Mouse (Mus musculus) intestine, embryonic 16.5 days (tissue): ENCODE measurements around the gene Nfkbil1. TPM values are rescaled to one million over a fixed set of nuclear protein-coding genes. Genes with fewer than 3 reads are reported as not detected.

ENCODE experiments used
- ATAC-seq: fragments of 200-750 bp; cut with Nextera tagmentation; 2 replicates; pipeline ENCODE4 v1.8.0; 2017; ENCODE audit warnings: moderate TSS enrichment, moderate library complexity
- H3K27ac ChIP-seq: fragments of 300-500 bp; sonication (generic); 2 replicates; pipeline ENCODE4 v1.5.1; 2014; ENCODE audit warnings: mild to moderate bottlenecking, low read length
- H3K27me3 ChIP-seq: fragments of 300-500 bp; sonication (generic); replicated peaks from 2 replicates; pipeline ENCODE4 v1.6.1; 2014; ENCODE audit warnings: low read length, control low read depth, mixed read lengths; ENCODE audit not compliant: control insufficient read depth, insufficient read depth
- H3K36me3 ChIP-seq: fragments of 300-500 bp; sonication (generic); 2 replicates; pipeline ENCODE4 v1.6.1; 2014; ENCODE audit warnings: low read length, control low read depth; ENCODE audit not compliant: control insufficient read depth, insufficient read depth
- H3K4me1 ChIP-seq: fragments of 300-500 bp; sonication (generic); 2 replicates; pipeline ENCODE4 v1.6.1; 2014; ENCODE audit warnings: low read length, control low read depth, mixed read lengths; ENCODE audit not compliant: control insufficient read depth, insufficient read depth
- H3K4me2 ChIP-seq: fragments of 300-500 bp; sonication (generic); 2 replicates; pipeline ENCODE4 v1.6.1; 2014; ENCODE audit warnings: low read depth, low read length, control low read depth
- H3K4me3 ChIP-seq: fragments of 300-500 bp; sonication (generic); 2 replicates; pipeline ENCODE4 v1.5.1; 2014; ENCODE audit warnings: mild to moderate bottlenecking, low read length
- H3K9ac ChIP-seq: fragments of 300-500 bp; sonication (generic); 2 replicates; pipeline ENCODE4 v1.6.1; 2014; ENCODE audit warnings: low read depth, low read length
- H3K9me3 ChIP-seq: fragments of 300-500 bp; sonication (generic); 2 replicates; pipeline ENCODE4 v1.6.1; 2016; ENCODE audit warnings: low read length, control low read depth; ENCODE audit not compliant: control insufficient read depth
- WGBS: fragments of 180-500 bp; shearing (Covaris S2); extraction: QIAGEN DNeasy Blood & Tissue Kit; methylation state at CpG from one replicate; pipeline ENCODE4 v1.1.7; 2014; 5-methylcytosine and 5-hydroxymethylcytosine counted together
- polyA plus RNA-seq: library from polyadenylated mRNA; unstranded; fragments of >200 nt; fragmentation: Nextera tagmentation; extraction: Ambion mirVana; gene quantifications from 2 replicates; pipeline ENCODE4 v1.2.1, GENCODE M21; 2015

The Nfkbil1 gene
- polyA plus RNA-seq, 1 experiment from 2014 or later, result 8.9 TPM

DNA sequence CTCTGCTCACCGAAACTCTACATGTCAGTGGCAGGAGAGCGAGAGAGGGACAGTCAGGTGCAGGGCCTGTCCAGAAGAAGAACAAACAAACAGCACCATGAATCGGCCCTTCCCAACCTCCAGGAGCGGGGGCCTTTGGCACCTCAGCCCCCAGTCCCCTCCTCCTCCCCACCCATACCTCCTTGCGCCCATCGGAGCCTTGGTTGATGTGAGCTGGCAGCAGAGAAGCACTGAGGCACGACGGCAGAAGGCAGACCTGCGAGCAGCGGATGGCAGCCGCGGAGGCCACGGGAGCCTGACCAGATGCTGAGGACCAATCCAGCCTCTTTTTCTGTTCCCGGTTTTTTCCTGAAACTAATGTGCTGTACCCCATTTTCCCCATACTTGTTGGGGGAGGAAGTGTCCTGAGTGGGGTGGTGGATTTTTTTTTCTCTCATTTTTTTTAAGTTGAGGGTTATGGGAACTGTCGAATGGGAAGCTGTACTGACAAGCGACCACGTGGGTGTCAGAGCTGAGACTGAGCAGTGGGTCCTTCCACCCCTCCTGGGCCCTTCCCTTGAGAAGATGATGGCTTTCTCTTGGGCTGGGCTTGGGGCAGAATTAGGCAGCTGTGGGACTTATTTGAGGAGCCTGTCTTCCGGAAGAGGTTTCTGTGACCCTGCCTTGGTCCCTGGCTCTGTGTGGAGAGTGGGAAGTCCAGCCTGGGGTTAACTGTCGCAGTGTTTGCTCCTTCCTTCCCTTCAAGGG lies 14.0 kb upstream of the Nfkbil1 start:
- 81% methylated on average over 19 of the region's 19 CpGs for WGBS
- Histone ChIP-seq H3K4me1 (peaks cover 27% of the 10 kb centered on the region), H3K27ac (no peak overlapping the region), H3K9me3 (no peaks in the 10 kb centered on the region), H3K4me2 (no peak overlapping the region), H3K27me3 (no peaks in the 10 kb centered on the region), H3K36me3 (peaks cover 68% of the 10 kb centered on the region), H3K4me3 (no peak overlapping the region), H3K9ac (no peak overlapping the region)
- ATAC-seq, result no peak

DNA sequence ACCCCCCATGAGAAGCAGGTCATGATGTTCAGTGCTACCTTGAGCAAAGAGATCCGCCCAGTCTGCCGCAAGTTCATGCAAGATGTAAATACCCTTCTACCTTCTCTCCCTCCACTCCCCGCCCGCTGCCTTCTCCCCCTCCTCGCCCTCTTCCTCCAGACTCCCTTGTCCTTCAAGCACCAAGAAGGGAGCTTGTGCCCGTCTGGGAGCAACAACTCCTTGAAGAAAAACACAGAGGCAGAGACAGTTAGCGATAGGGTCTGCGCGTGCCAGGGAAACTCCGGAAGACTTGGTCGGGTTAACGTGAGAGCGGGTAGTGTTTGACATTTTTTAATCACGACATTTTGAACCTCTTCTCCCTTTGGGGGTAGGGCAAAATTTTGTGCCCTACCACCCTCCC lies 13.4 kb upstream of the Nfkbil1 start:
- Histone ChIP-seq H3K4me2 (no peak overlapping the region), H3K36me3 (peaks cover 73% of the 10 kb centered on the region), H3K27me3 (no peaks in the 10 kb centered on the region), H3K9me3 (no peaks in the 10 kb centered on the region), H3K4me3 (no peak overlapping the region), H3K27ac (no peak overlapping the region), H3K9ac (no peak overlapping the region), H3K4me1 (peaks cover 33% of the 10 kb centered on the region)
- WGBS, result 84% methylated on average over 14 of the region's 14 CpGs
- no peak for ATAC-seq

DNA sequence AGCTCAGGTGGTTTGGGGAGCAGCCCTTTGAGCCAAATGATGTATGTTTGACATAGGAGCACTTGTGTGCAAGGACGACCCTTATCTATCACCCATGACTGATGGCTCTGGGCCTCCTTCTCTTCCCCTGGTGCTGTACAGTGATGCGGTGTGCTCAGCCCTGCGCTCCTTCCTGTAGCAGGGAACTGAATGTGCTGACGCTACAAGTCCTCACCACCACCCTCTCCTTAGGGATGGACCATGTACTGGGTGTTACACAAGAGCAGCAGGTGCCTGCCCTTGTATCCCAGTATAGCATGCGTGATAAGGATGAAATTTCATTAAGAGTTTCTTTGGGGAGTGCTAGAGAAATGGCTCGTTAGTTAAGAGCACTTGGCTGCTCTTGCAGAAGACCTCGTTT lies 11.6 kb upstream of the Nfkbil1 start:
- WGBS, result 80% methylated on average over 7 of the region's 7 CpGs
- ATAC-seq, result peak; percentile 38; the same call in 1 of the 2 replicates
- no peak overlapping the region for H3K27ac ChIP-seq
- H3K4me2 ChIP-seq, result no peak overlapping the region
- H3K36me3 ChIP-seq, result peaks cover 67% of the 10 kb centered on the region
- H3K9me3 ChIP-seq, result no peaks in the 10 kb centered on the region
- H3K4me3 ChIP-seq, result no peak overlapping the region
- H3K27me3 ChIP-seq, result no peaks in the 10 kb centered on the region
- H3K4me1 ChIP-seq, result peaks cover 44% of the 10 kb centered on the region
- H3K9ac ChIP-seq, result no peak overlapping the region

DNA sequence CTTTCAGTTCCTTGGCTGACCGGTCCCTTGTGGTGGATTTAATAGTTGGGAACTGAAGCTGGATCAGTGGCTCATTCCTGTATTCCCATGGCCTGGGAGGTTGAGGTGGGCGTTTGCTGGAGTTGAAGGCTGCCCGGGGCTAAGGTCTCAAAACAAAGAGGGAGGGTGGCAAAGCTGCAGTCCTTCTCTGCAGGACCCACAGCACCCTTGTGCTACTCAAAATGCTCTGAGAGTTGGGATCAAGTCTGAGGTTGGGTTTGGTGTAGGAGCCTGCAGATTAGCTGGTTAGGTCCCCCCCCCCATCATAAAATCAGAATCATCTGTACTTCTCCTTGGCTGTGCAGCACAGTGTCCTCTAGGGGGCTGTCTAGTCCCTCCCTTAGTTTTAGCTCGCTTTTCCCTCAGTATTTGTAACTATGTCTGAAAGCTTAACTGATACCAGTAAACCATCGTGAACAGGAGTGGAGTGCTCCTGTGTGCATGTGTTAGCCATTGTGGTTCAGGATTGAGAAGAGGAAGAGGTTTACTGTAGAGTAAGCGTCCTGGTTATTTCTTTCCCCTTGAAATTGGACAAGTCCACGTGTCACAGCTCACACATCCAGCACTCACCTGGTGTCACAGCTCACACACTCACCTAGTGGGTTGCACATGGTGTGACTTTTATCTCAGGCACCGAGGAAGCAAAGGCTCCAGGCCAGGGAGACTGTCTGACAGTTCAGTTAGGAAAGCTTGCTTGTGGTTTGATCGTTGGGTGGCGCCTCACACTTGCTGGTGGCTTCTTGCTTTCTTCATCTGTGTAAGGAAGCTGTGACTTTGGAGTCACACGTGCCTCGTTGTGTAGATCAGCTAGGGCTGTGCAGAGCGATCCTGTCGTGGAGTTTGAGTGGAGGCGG lies 10.4 kb upstream of the Nfkbil1 start:
- Histone ChIP-seq H3K4me2 (peak overlapping the region; percentile 17; the same call in 1 of the 2 replicates), H3K4me1 (peaks cover 45% of the 10 kb centered on the region), H3K27me3 (no peaks in the 10 kb centered on the region), H3K4me3 (no peak overlapping the region), H3K27ac (no peak overlapping the region), H3K9ac (no peak overlapping the region), H3K9me3 (no peaks in the 10 kb centered on the region), H3K36me3 (peaks cover 62% of the 10 kb centered on the region)
- ATAC-seq, result no peak
- 76% methylated on average over 15 of the region's 15 CpGs for WGBS

DNA sequence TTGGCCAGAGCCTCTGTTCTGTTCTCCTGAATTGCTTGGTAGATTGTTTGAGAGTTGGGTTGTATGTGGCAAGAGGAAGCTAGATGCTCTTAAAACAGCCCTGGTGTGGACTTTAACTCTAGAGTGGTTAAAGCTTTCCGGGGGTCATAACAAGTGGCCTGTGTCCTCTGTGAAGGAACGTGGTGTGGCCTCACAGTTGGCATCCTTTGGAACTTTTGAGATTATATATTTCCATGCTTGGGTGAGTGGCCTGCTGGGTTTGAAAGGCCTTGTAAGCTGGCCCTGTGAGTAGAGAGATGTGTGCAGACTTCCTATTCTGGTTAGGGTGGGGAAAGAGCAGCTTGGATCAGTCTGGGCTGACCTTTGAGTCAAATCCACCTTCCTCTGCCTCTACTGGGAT lies 9.4 kb upstream of the Nfkbil1 start:
- Histone ChIP-seq H3K9ac (peak overlapping the region; percentile 99; the same call in 1 of the 2 replicates), H3K27ac (peak overlapping the region; percentile 31; the same call in 1 of the 2 replicates), H3K4me1 (peaks cover 51% of the 10 kb centered on the region), H3K27me3 (no peaks in the 10 kb centered on the region), H3K4me3 (peak overlapping the region; percentile 4; the same call in 1 of the 2 replicates), H3K9me3 (no peaks in the 10 kb centered on the region), H3K4me2 (peak overlapping the region; percentile 93), H3K36me3 (peaks cover 55% of the 10 kb centered on the region)
- WGBS, result 82% methylated on average over 2 of the region's 2 CpGs
- no peak for ATAC-seq

DNA sequence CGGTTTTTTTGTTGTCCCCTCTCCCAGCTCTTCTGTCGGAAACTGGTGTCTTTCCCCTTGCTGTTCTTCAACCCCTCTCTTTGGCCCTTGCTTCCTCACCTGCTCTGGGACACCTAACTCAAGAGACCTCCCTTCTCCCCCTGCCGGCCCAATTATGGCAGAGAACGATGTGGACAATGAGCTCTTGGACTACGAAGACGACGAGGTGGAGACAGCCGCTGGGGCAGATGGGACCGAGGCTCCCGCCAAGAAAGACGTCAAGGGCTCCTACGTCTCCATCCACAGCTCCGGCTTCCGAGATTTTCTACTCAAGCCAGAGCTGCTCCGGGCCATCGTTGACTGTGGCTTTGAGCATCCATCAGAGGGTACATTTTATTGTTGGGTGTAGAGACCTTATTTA lies 7.5 kb upstream of the Nfkbil1 start:
- WGBS, result 1% methylated on average over 16 of the region's 16 CpGs
- peak overlapping the region; percentile 83 for H3K4me3 ChIP-seq
- H3K27me3 ChIP-seq, result no peaks in the 10 kb centered on the region
- H3K9me3 ChIP-seq, result no peaks in the 10 kb centered on the region
- peak overlapping the region; percentile 93 for H3K4me2 ChIP-seq
- H3K4me1 ChIP-seq, result peaks cover 51% of the 10 kb centered on the region
- peaks cover 40% of the 10 kb centered on the region for H3K36me3 ChIP-seq
- ATAC-seq, result no peak
- peak overlapping the region; percentile 99 for H3K27ac ChIP-seq
- peak overlapping the region; percentile 99 for H3K9ac ChIP-seq

DNA sequence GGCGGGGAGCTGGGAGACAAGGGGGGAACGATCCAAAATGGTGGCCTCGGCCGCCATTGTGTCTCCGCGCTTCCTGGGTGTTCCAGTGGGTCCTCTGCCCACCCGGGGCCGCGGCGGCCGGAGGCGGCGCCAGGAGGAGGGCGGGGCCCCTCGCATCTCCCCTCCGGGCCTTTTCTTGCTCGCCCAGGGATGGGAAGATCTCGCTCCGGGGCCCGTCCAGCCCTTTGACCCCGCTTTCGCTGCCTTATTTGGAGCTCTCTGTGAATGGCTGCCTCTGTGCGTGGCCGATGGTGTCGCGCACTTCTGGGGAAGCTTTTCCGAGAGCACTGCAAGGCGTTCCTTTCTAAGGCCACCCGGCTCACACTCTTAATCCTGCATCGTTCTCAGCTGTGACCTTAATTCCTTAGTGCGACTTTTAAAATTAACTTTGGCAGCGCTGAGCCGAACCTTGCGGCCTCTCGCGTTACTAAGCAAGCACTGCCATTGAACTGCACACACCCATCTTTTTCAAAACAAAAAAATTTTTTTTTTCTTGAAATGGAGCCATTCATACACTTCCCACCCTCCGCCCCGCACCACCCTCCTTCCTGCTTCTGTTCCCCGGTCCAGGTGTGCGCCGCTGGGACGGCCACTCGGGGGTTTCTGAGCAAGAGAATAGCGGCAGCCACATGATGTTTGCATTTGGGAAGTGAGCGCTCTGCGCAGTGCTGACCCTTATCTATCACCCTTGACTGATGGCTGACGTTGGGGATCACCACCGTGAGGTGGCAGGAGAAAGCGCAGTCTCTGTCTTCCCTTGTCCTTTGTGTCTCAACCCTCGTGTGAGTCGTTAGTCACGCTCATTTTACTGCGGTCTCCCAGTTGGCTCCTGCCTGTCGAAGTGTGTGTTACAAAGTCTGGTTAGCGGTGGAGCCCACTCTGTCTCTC lies 6.7 kb upstream of the Nfkbil1 start:
- H3K4me2 ChIP-seq, result peak overlapping the region; percentile 93
- H3K27me3 ChIP-seq, result no peaks in the 10 kb centered on the region
- H3K4me3 ChIP-seq, result peak overlapping the region; percentile 83
- no peaks in the 10 kb centered on the region for H3K9me3 ChIP-seq
- WGBS, result under 1% methylated on average over 55 of the region's 55 CpGs
- peak overlapping the region; percentile 99 for H3K27ac ChIP-seq
- ATAC-seq, result peak; percentile 53
- peaks cover 34% of the 10 kb centered on the region for H3K36me3 ChIP-seq
- peak overlapping the region; percentile 99 for H3K9ac ChIP-seq
- H3K4me1 ChIP-seq, result peaks cover 45% of the 10 kb centered on the region

DNA sequence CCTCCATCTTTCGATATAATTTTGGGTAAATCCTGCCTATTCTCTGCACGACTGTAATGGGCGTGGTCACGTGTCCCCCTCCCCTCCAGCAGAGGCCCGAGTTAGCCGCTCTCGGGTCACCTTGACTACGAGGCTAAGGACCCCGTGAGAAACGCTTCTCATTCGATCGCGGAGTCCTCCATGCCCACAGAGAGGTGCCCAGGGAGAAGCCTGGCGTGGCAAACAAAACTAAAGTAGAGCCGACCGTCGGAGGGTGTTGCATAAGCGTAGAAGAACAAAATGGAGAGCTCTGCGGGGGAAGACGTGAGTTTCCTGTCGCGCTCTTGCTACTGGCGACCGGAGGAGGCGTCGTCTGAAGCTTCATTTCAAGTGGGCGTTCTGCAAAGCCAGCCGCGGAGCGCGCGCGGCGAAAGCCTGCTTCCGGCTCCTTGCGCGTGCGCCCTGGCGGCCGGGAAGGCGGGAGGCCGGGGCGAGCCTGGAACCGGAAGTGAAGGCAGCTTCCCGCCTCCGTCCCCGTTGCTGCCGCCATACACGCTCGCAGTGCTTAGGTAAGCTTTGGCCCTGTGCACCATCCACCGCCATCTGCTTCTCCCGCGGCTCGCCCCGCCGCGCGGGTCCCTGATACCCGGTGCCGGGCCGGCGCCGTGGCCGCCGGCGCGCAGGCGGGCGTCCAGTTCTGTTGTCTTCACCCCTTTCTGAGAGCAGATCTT lies 5.9 kb upstream of the Nfkbil1 start, which contains the start of gene Ddx39b:
Gene Ddx39b (plus strand): TSS at position 442 of the 710 bp plus-strand sequence.
- Histone ChIP-seq H3K36me3 (peaks cover 26% of the 10 kb centered on the region), H3K27ac (peak within 1 kb of the TSS; percentile 99), H3K4me1 (peaks cover 40% of the 10 kb centered on the region), H3K9ac (peak within 1 kb of the TSS; percentile 99), H3K4me2 (peak within 1 kb of the TSS; percentile 93), H3K9me3 (no peaks in the 10 kb centered on the region), H3K27me3 (no peaks in the 10 kb centered on the region), H3K4me3 (peak within 1 kb of the TSS; percentile 83)
- under 1% methylated on average over 65 of the region's 69 CpGs for WGBS
- ATAC-seq, result peak; percentile 90
